Mouse (Mus musculus): ENCODE results near the gene Fgfr1op.

Fgfr1op gene

DNA sequence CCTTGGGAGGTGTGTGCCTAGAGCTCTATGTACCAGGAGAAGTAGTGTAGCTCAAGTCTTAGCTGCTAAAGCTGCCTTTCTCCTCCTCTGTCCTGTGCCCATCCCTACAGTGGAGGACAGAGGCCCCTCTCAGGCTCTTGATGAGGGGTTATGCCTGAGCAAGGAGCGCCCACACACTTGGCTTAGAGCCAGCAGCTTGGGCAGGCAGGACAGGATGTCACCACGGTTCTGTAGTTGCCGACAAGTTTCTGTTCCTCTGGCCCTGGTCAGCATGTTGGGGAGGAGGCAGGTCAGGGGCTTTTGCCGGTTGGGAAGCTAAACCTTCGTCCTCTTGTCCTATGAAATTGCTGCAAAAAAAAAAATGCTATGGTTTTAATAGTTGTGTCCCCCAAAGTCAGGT lies 66.8 kb downstream of the Fgfr1op start:
- peak; percentile 28 for DNase-seq

- no peak for DNase-seq
Measured at GRCm38 (mm10) chr17:8233618-8234214, 68.4 kb downstream of the Fgfr1op start.

- DNase-seq, result no peak
Measured at GRCm38 (mm10) chr17:8234537-8234936, 69.2 kb downstream of the Fgfr1op start.

DNA sequence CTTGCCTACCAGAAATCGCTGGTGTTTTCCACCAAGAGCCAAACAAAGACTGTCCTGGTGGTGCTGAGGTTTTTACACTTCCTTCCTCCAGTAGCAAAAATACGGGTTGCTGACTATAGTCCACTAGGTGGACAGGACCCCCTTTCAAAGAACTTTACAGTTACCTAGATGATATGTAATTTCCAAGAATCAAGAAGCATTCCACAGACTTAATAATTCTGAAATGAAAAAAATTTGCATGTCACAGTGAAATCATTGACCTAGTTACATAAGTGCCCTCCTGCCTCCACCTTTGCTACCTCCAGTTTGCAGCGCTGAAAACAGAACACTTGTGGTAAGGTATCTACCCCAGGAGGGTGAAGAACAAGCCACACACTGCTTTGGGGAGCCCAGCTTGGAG lies 70.4 kb downstream of the Fgfr1op start, which contains the start of gene Ccr6:
Gene Ccr6 (plus strand): TSS at position 301 of the 400 bp plus-strand sequence.
- DNase-seq, result no peak

DNA sequence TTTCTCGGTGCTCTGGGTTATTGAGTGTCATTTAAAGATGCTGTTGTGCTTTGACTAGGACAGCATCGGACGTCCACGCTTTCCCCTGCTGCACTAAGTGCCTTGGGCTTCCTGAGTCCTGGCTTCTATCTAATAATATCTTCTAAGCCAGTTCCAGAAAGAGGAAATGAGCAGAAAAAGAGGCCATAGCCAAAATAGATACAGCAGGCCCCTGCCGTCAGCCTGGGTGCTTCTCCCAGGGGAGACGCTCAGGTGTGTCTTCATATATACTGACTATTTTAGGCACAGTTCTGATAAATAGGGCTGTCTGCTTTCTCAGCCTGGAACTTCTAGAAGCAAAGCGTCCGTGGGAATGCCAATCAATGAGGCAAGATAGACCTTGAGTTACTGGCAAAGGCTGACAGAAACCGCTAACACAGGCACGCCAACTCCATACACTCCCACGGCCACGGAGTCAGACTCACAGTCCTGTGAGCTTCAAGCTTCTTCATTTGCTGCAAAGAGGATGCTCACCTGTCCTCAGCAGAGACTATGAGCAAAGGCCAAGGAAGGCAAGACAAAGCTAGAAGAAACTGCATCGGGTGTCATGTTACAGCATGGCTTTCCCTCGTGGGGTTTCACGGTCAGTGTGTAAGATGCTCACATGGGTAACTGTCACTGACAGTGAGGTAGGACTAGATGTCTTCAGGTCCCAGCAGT lies 72.9 kb downstream of the Fgfr1op start:
- no peak for DNase-seq

DNA sequence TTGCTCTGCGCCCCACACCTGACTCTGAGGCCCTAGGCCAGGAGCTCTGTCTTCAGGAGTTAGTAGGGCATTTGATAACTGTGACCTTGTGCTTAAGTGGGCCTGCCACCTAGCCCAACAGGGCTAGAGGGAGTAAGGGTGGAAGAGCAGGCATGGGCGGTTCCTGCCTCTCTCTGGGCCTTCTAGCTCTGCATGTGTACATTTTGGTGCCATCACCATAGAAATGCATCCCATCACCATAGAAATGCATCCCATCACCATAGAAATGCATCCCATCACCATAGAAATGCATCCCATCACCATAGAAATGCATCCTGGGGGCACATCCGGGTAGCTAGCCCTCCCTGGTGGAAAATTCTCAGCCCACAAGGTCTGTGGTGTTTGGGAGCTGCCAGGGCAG lies 74.3 kb downstream of the Fgfr1op start:
- no peak for DNase-seq

DNA sequence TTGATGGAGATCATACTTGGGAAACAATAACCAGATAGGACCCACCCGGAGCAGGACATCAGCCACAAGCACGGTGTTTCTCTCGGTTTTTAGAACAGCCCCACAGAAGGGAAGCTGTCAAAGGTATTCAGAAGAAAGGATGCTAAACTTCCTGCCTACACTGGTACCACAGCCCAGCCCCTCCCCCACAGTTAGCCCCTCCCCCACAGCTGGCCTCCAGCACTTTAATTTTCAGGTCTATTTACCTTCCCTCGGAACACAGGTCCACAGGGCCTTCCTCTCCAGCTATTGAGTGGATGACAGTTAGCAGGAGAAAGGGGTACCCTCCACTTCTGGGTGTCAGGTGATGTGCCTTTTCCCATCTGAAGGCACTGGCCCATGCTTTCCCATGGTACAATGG lies 75.2 kb downstream of the Fgfr1op start:
- DNase-seq, result no peak

DNA sequence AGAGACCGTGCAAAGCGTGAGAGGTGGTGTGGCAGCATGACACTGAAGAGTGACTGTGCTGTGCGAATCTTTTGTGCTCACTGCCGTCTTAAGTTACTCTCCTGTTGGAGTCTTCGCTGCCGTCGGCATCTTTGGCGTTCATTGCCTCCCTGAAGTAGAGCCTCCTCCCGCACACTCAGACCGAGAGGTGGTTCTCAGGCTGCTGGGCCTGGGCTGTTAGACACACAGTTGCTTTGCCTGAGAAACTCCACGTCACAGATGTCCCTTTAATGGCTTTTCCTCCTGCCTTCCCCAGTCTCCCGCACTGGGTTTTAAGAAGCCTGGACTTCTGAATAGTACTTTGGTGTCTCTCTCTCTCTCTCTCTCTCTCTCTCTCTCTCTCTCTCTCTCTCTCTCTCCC lies 76.3 kb downstream of the Fgfr1op start:
- DNase-seq, result no peak

- DNase-seq, result no peak
Measured at GRCm38 (mm10) chr17:8242186-8242585, 76.9 kb downstream of the Fgfr1op start.

DNA sequence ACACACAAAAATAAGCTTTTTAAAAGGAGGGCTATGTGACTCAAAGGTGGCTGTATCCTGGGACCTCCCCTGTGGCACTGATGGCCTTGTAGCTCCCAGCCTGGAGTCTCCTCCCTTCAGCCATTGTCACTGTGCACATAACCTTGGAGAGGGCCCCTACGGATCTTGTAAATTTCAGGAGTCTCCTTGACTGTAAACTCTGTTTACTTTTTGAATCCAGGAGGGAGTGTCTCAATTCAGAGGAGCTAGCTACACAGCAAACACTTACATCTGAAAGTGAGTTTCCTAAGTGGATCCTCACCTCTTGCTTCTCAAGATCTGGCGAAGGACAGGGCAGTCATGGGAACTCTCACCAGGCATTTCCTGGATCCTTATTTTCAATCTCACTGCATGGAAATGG lies 78.8 kb downstream of the Fgfr1op start:
- no peak for DNase-seq

DNA sequence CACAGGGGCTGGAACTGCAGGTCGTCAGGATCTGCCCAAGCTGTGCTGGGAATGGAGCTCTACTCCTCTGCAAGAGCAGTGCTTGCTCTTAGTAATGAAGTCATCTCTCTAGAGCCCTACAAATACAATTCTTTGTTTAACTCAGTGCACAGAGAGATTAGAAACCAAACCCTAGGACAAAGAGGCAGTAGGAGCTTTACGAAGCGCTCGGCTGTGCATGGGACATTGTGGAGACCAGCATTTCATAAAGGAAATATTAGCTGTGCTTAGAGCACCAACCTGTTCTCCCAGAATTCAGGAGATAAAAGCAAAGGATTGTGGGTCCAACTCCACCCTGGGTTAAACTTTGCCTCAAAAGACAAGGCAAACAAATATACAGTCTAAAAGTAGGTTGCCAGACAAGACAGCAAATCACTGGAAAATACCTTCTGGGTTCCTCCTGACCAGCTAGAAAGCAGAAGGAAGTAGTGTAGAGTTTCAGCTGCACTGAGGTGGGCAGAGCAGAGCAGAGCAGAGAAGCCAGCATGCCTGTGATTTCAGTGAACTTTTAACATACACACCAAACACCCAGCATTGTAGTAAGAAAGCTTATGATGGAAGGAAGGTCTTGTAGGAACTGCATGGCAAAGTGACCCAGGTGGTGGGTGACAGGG lies 80.9 kb downstream of the Fgfr1op start:
- no peak for DNase-seq
